Mouse (Mus musculus): ENCODE measurements around the gene Nr1h2.

GRCm38 (mm10) chr7:44571811-44572210 is 18.1 kb upstream of the Nr1h2 start:
- TF ChIP-seq CTCF (IDR thresholded peaks at IDR 0.05; ENCODE audit: extremely low read depth, insufficient read length, insufficient replicate concordance, low read depth, low read length) (no peak), POLR2A (IDR thresholded peaks at IDR 0.05; ENCODE audit: low read depth, low read length) (no peak)

All from small intestine, adult 2 months (tissue).